Mouse (Mus musculus) bone marrow macrophage, adult 2 months (primary cell): ENCODE data around the gene Uvrag.

Experiments
- CTCF ChIP-seq: IDR thresholded peaks from 2 replicates; pipeline ENCODE4 v1.5.1; 2012; ENCODE audit warnings: low read depth, mild to moderate bottlenecking, low read length, moderate library complexity
- POLR2A ChIP-seq: IDR thresholded peaks from 2 replicates; pipeline ENCODE4 v1.6.1; 2012; ENCODE audit warnings: mild to moderate bottlenecking, low read depth, low read length, borderline replicate concordance

DNA sequence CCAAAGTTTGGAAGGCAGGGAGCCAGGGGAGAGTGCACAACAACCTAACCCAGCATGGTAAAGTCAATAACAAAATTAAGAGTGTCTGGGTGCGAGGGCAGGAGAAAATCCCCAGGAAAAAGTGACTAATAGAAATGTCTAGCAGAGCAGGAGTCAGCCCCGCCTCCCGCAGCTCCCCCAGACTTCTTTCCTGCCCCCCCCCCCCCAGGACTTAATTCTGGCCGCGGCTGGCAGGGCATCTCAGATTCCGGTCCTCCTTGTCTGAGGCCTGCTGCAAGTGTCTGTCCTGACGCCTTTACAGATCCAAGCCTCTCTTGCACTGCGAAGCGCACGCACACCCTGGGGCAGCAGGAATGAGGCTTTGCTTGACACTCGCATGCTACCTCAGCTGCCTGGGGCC is 182.8 kb downstream of the Uvrag start:
- TF ChIP-seq CTCF (no peak), POLR2A (no peak)
